Mouse (Mus musculus) stomach, postnatal 0 days (tissue): ENCODE measurements around the gene Metap1. TPM values are rescaled to one million over a fixed set of nuclear protein-coding genes. Genes with fewer than 3 reads are reported as not detected.

Experiments
- ATAC-seq: fragments of 200-750 bp; cut with Nextera tagmentation; 2 replicates; pipeline ENCODE4 v1.8.0; 2017; ENCODE audit not compliant: low FRiP score, low TSS enrichment
- DNase-seq: peaks from one replicate; pipeline ENCODE4 v3.0.0-alpha.2; 2016; ENCODE audit warnings: low spot score
- H3K27ac ChIP-seq: fragments of 300-500 bp; sonication (generic); replicated peaks from 2 replicates; pipeline ENCODE4 v1.5.1; 2014; ENCODE audit warnings: mild to moderate bottlenecking, control low read depth
- H3K27me3 ChIP-seq: fragments of 300-500 bp; sonication (generic); 2 replicates; pipeline ENCODE4 v1.6.1; 2014; ENCODE audit warnings: low read length; ENCODE audit not compliant: control insufficient read depth, insufficient read depth
- H3K36me3 ChIP-seq: fragments of 300-500 bp; sonication (generic); 2 replicates; pipeline ENCODE4 v1.6.1; 2014; ENCODE audit warnings: low read length, mixed read lengths; ENCODE audit not compliant: control insufficient read depth, insufficient read depth
- H3K4me1 ChIP-seq: fragments of 300-500 bp; sonication (generic); replicated peaks from 2 replicates; pipeline ENCODE4 v1.6.1; 2014; ENCODE audit warnings: antibody characterized with exemption; ENCODE audit not compliant: control insufficient read depth, insufficient read depth
- H3K4me2 ChIP-seq: fragments of 300-500 bp; sonication (generic); replicated peaks from 2 replicates; pipeline ENCODE4 v1.6.1; 2014; ENCODE audit warnings: low read depth, mild to moderate bottlenecking, control low read depth, moderate library complexity
- H3K4me3 ChIP-seq: fragments of 300-500 bp; sonication (generic); 2 replicates; pipeline ENCODE4 v1.5.1; 2014; ENCODE audit warnings: low read depth, low read length, control low read depth
- H3K9ac ChIP-seq: fragments of 300-500 bp; sonication (generic); 2 replicates; pipeline ENCODE4 v1.6.1; 2014; ENCODE audit warnings: mild to moderate bottlenecking, low read length, control low read depth, mixed read lengths
- H3K9me3 ChIP-seq: fragments of 300-500 bp; sonication (generic); 2 replicates; pipeline ENCODE4 v1.6.1; 2016; ENCODE audit warnings: low read length; ENCODE audit not compliant: control insufficient read depth
- CTCF ChIP-seq: IDR thresholded peaks from 2 replicates; pipeline ENCODE4 v1.5.1; 2016; ENCODE audit warnings: antibody characterized with exemption, low read depth, mild to moderate bottlenecking, moderate library complexity
- EP300 ChIP-seq: optimal IDR thresholded peaks from 2 replicates; pipeline ENCODE3; 2016; ENCODE audit warnings: antibody characterized with exemption
- WGBS: fragments of 180-500 bp; shearing (Covaris S2); extraction: QIAGEN DNeasy Blood & Tissue Kit; methylation state at CpG from one replicate; pipeline ENCODE4 v1.1.7; 2014; 5-methylcytosine and 5-hydroxymethylcytosine counted together
- microRNA counts: library from miRNA; unstranded; fragments of <30 nt; microRNA quantifications from one replicate; lab custom pipeline; 2015
- microRNA-seq: library from miRNA; unstranded; fragments of <30 nt; microRNA quantifications from one replicate; pipeline ENCODE4, GENCODE M21; 2016
- polyA plus RNA-seq: library from polyadenylated mRNA; unstranded; fragments of >200 nt; fragmentation: Nextera tagmentation; extraction: Ambion mirVana; gene quantifications from 2 replicates; pipeline ENCODE4 v1.2.1, GENCODE M21; 2015

Metap1 gene
- polyA plus RNA-seq, 1 experiment from 2014 or later: 34.1 TPM

DNA sequence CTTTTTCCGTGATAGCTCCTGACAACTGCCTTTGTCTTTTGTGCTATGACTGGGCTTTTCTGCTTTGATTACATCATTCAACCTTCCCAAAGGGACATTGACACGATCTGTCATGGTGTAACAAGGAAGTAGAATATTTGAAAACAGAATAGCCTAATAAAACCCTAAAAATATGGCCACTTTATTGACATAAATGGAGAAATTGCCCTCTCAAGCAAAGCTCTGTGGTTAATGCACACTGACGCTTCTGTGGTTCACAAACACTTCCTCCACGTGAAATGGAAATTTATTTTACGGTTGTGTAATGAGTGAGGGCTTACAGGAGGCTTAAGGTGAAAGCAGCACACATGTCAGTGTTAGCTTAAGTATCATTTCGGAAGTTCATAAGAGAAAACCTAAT lies 69.9 kb downstream of the Metap1 start:
- no peak overlapping the region for H3K4me2 ChIP-seq
- H3K9me3 ChIP-seq: no peaks in the 10 kb centered on the region
- H3K27me3 ChIP-seq: no peaks in the 10 kb centered on the region
- no peaks in the 10 kb centered on the region for H3K36me3 ChIP-seq
- no peak for ATAC-seq
- TF ChIP-seq EP300 (no peak), CTCF (no peak)
- DNase-seq: no peak
- WGBS: 64% methylated on average over 6 of the region's 6 CpGs
- no peak overlapping the region for H3K9ac ChIP-seq
- no peak overlapping the region for H3K27ac ChIP-seq
- H3K4me3 ChIP-seq: no peak overlapping the region
- no peaks in the 10 kb centered on the region for H3K4me1 ChIP-seq

DNA sequence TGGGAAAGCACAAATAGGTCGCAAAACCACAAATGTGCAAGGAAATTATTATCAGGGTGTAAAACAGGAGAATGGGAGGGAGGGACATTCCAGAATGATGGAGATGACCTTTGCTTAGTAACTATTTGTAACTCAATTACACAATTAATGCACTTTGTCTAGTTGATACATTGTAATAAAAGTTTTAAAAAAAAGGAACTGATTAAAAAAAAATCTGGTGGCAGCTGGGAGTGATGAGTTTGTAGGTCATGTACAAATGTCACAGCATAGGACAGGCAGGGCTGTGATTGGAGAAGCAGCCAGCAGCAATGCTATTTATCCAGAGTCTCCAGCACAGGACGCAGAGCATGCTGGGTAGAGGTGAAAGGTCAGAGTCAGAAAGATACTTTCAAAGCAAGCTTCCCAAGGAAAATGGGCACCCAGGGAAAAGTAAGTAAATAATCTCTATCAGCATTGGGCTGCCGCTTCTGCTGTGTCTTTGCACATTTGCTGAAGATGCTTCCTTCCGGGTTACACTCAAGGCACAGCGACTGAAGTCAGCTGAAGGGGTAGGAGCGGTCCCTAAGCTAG lies 74.1 kb downstream of the Metap1 start, which contains the start of gene Adh4:
Gene Adh4, plus strand, starts transcription at position 346 of the 570 bp plus-strand sequence.
- no peaks in the 10 kb centered on the region for H3K36me3 ChIP-seq
- H3K9me3 ChIP-seq: no peaks in the 10 kb centered on the region
- WGBS: 68% methylated on average over 6 of the region's 6 CpGs
- H3K9ac ChIP-seq: no peak within 1 kb of the TSS
- DNase-seq: no peak
- no peaks in the 10 kb centered on the region for H3K4me1 ChIP-seq
- no peak within 1 kb of the TSS for H3K4me2 ChIP-seq
- ATAC-seq: no peak
- TF ChIP-seq CTCF (no peak), EP300 (no peak)
- no peak within 1 kb of the TSS for H3K4me3 ChIP-seq
- H3K27me3 ChIP-seq: no peaks in the 10 kb centered on the region
- no peak within 1 kb of the TSS for H3K27ac ChIP-seq

GRCm38 (mm10) chr3:138410211-138410610 lies 79.1 kb downstream of the Metap1 start:
- ATAC-seq (no peak), DNase-seq (no peak)
- Histone ChIP-seq H3K4me3 (no peak overlapping the region), H3K27me3 (no peaks in the 10 kb centered on the region), H3K9ac (no peak overlapping the region), H3K36me3 (no peaks in the 10 kb centered on the region), H3K4me1 (no peaks in the 10 kb centered on the region), H3K4me2 (no peak overlapping the region), H3K27ac (no peak overlapping the region), H3K9me3 (no peaks in the 10 kb centered on the region)
- TF ChIP-seq EP300: no peak
- no peak for TF ChIP-seq CTCF
- 68% methylated on average over 3 of the region's 3 CpGs for WGBS

DNA sequence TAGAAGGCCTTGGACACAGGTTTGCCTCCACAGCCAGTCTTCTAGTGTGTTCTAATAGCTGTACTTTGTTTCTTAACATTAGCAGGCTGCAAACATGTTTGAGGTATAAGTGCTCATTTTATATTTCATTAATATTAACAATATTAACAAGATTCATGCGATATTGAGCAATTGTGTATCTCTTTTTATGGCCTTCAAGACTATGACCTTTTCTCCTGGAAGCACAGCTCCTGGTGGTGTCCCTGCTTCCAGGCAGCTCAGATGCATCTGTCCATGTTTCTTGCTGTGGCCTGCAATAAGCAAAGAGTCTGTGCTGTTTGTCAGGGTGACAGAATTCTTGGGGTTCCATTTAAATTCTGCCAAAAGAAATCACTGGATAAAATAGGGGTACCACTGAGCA lies 79.7 kb downstream of the Metap1 start:
- no peaks in the 10 kb centered on the region for H3K36me3 ChIP-seq
- no peak overlapping the region for H3K4me3 ChIP-seq
- DNase-seq: no peak
- H3K4me2 ChIP-seq: no peak overlapping the region
- TF ChIP-seq CTCF (no peak), EP300 (no peak)
- H3K9ac ChIP-seq: no peak overlapping the region
- no peak for ATAC-seq
- H3K9me3 ChIP-seq: no peaks in the 10 kb centered on the region
- H3K27me3 ChIP-seq: no peaks in the 10 kb centered on the region
- 69% methylated on average over 1 of the region's 1 CpGs for WGBS
- no peak overlapping the region for H3K27ac ChIP-seq
- H3K4me1 ChIP-seq: no peaks in the 10 kb centered on the region

MicroRNAs encoded within 50 kb of the gene (microRNA counts, 519-probe panel; counts per million panel counts)
- not detected for microRNA mmu-miR-1956 (lab: Ali Mortazavi, UCI)

Small RNAs within 50 kb of the gene (microRNA-seq; reads per million reads assigned to microRNA genes)
- not detected for gene Mir1956

Other genes starting within 250 kb of the Metap1 start
- gene Adh1, start 228.5 kb downstream of the Metap1 start, polyA plus RNA-seq: 134 and 155 TPM in 2 replicates
- gene Adh6a, start 176.2 kb downstream of the Metap1 start, polyA plus RNA-seq: 32.6 and 47.0 TPM in 2 replicates
- 0.74 and 0.79 TPM in 2 replicates for gene Adh6b, start 147.7 kb downstream of the Metap1 start, polyA plus RNA-seq
- not detected in 2 replicates for gene Adh4, start 74.0 kb downstream of the Metap1 start, polyA plus RNA-seq
- 99.8 and 104 TPM in 2 replicates for gene Adh5, start 46.4 kb downstream of the Metap1 start, polyA plus RNA-seq
- gene Eif4e, start 36.7 kb upstream of the Metap1 start, polyA plus RNA-seq: 157 and 162 TPM in 2 replicates